Mouse (Mus musculus) kidney, postnatal 0 days (tissue): ENCODE results near the gene Ece1. TPM values are rescaled to one million over a fixed set of nuclear protein-coding genes. Genes with fewer than 3 reads are reported as not detected.
A peak's percentile ranks its signal among the peaks of the same experiment; 100 is the strongest.

Experiments
- ATAC-seq: fragments of 200-750 bp; cut with Nextera tagmentation; replicated peaks from 2 replicates; pipeline ENCODE4 v1.8.0; 2017; ENCODE audit warnings: low read depth, moderate number of reproducible peaks, moderate TSS enrichment, moderate library complexity; ENCODE audit not compliant: low FRiP score
- DNase-seq: peaks from one replicate; pipeline ENCODE4 v3.0.0-alpha.2; 2016; ENCODE audit warnings: low spot score
- H3K27ac ChIP-seq: fragments of 300-500 bp; sonication (generic); 2 replicates; pipeline ENCODE4 v1.5.1; 2014; ENCODE audit warnings: mild to moderate bottlenecking
- H3K27me3 ChIP-seq: fragments of 300-500 bp; sonication (generic); 2 replicates; pipeline ENCODE4 v1.6.1; 2014; ENCODE audit warnings: low read length, mixed read lengths; ENCODE audit not compliant: insufficient read depth
- H3K36me3 ChIP-seq: fragments of 300-500 bp; sonication (generic); 2 replicates; pipeline ENCODE4 v1.6.1; 2014; ENCODE audit warnings: low read length, mixed read lengths; ENCODE audit not compliant: insufficient read depth
- H3K4me1 ChIP-seq: fragments of 300-500 bp; sonication (generic); replicated peaks from 2 replicates; pipeline ENCODE4 v1.6.1; 2014; ENCODE audit warnings: antibody characterized with exemption, low read length, mixed read lengths; ENCODE audit not compliant: insufficient read depth
- H3K4me2 ChIP-seq: fragments of 300-500 bp; sonication (generic); 2 replicates; pipeline ENCODE4 v1.6.1; 2014; ENCODE audit warnings: mild to moderate bottlenecking, low read length, moderate library complexity, mixed read lengths
- H3K4me3 ChIP-seq: fragments of 300-500 bp; sonication (generic); replicated peaks from 2 replicates; pipeline ENCODE4 v1.5.1; 2014; ENCODE audit warnings: low read depth, low read length
- H3K9ac ChIP-seq: fragments of 300-500 bp; sonication (generic); 2 replicates; pipeline ENCODE4 v1.6.1; 2014; ENCODE audit warnings: low read depth, low read length
- H3K9me3 ChIP-seq: fragments of 300-500 bp; sonication (generic); replicated peaks from 2 replicates; pipeline ENCODE4 v1.6.1; 2016; ENCODE audit warnings: low read length, inconsistent platforms, mixed read lengths
- CTCF ChIP-seq: IDR thresholded peaks from 2 replicates; pipeline ENCODE4 v1.5.1; 2016; ENCODE audit warnings: antibody characterized with exemption, low read depth, mild to moderate bottlenecking, moderate library complexity
- WGBS: fragments of 180-500 bp; shearing (Covaris S2); extraction: QIAGEN DNeasy Blood & Tissue Kit; methylation state at CpG from one replicate; pipeline ENCODE4 v1.1.7; 2014; 5-methylcytosine and 5-hydroxymethylcytosine counted together
- polyA plus RNA-seq: library from polyadenylated mRNA; unstranded; fragments of >200 nt; fragmentation: Nextera tagmentation; extraction: Ambion mirVana; gene quantifications from 2 replicates; pipeline ENCODE4 v1.2.1, GENCODE M21; 2015

Ece1 gene
- polyA plus RNA-seq, 1 experiment from 2014 or later: 40.8 TPM

GRCm38 (mm10) chr4:137861461-137862011 lies 501 bp upstream of the Ece1 start:
- Histone ChIP-seq H3K4me2 (peak overlapping the region; percentile 91), H3K27ac (peak overlapping the region; percentile 67), H3K36me3 (no peaks in the 10 kb centered on the region), H3K9ac (peak overlapping the region; percentile 69), H3K27me3 (no peaks in the 10 kb centered on the region), H3K4me1 (peaks cover 36% of the 10 kb centered on the region), H3K9me3 (no peaks in the 10 kb centered on the region), H3K4me3 (peak overlapping the region; percentile 60)
- WGBS: 10% methylated on average over 16 of the region's 17 CpGs
- TF ChIP-seq CTCF: no peak
- ATAC-seq (peak; percentile 66), DNase-seq (no peak)

GRCm38 (mm10) chr4:137862516-137863240 lies 641 bp downstream of the Ece1 start:
- Histone ChIP-seq H3K36me3 (no peaks in the 10 kb centered on the region), H3K4me2 (peak overlapping the region; percentile 91), H3K4me1 (peaks cover 46% of the 10 kb centered on the region), H3K27ac (no peak overlapping the region), H3K27me3 (no peaks in the 10 kb centered on the region), H3K9me3 (no peaks in the 10 kb centered on the region), H3K4me3 (peak overlapping the region; percentile 60), H3K9ac (peak overlapping the region; percentile 69)
- TF ChIP-seq CTCF: no peak
- DNase-seq (no peak), ATAC-seq (no peak)
- WGBS: 9% methylated on average over 21 of the region's 21 CpGs

- Histone ChIP-seq H3K9ac (no peak overlapping the region), H3K27ac (no peak overlapping the region), H3K4me1 (peaks cover 49% of the 10 kb centered on the region), H3K9me3 (no peaks in the 10 kb centered on the region), H3K4me2 (no peak overlapping the region), H3K4me3 (no peak overlapping the region), H3K27me3 (no peaks in the 10 kb centered on the region), H3K36me3 (no peaks in the 10 kb centered on the region)
- WGBS: 91% methylated on average over 4 of the region's 4 CpGs
- no peak for DNase-seq
- no peak for TF ChIP-seq CTCF
- ATAC-seq: no peak
Observed at GRCm38 (mm10) chr4:137864031-137864430, 2.0 kb downstream of the Ece1 start.

- H3K27ac ChIP-seq: no peak overlapping the region; the same call in 1 of the 2 replicates
- ATAC-seq: no peak
- H3K4me3 ChIP-seq: no peak overlapping the region
- H3K4me1 ChIP-seq: peaks cover 49% of the 10 kb centered on the region
- no peaks in the 10 kb centered on the region for H3K27me3 ChIP-seq
- 34% methylated on average over 9 of the region's 9 CpGs for WGBS
- peak; percentile 50 for DNase-seq
- H3K4me2 ChIP-seq: peak overlapping the region; percentile 36
- no peak for TF ChIP-seq CTCF
- no peaks in the 10 kb centered on the region for H3K36me3 ChIP-seq
- H3K9me3 ChIP-seq: no peaks in the 10 kb centered on the region
- no peak overlapping the region for H3K9ac ChIP-seq
Observed at GRCm38 (mm10) chr4:137864769-137865168, 2.7 kb downstream of the Ece1 start.

- ATAC-seq: no peak
- TF ChIP-seq CTCF: no peak
- WGBS: 34% methylated on average over 10 of the region's 10 CpGs
- no peaks in the 10 kb centered on the region for H3K9me3 ChIP-seq
- no peak overlapping the region for H3K9ac ChIP-seq
- DNase-seq: no peak
- H3K4me1 ChIP-seq: peaks cover 49% of the 10 kb centered on the region
- H3K27ac ChIP-seq: no peak overlapping the region; the same call in 1 of the 2 replicates
- H3K36me3 ChIP-seq: no peaks in the 10 kb centered on the region
- no peaks in the 10 kb centered on the region for H3K27me3 ChIP-seq
- no peak overlapping the region for H3K4me3 ChIP-seq
- peak overlapping the region; percentile 36 for H3K4me2 ChIP-seq
Observed at GRCm38 (mm10) chr4:137865221-137865641, 3.2 kb downstream of the Ece1 start.

- Histone ChIP-seq H3K4me1 (peaks cover 49% of the 10 kb centered on the region), H3K9me3 (no peaks in the 10 kb centered on the region), H3K4me2 (no peak overlapping the region), H3K27ac (no peak overlapping the region), H3K27me3 (no peaks in the 10 kb centered on the region), H3K36me3 (no peaks in the 10 kb centered on the region), H3K9ac (no peak overlapping the region), H3K4me3 (no peak overlapping the region)
- ATAC-seq: no peak
- DNase-seq: no peak
- TF ChIP-seq CTCF: no peak
- 43% methylated on average over 19 of the region's 19 CpGs for WGBS
Observed at GRCm38 (mm10) chr4:137866206-137866863, 4.3 kb downstream of the Ece1 start.
